Mouse (Mus musculus) urinary bladder, postnatal 25 days (tissue): Measurements from ENCODE around the gene Gm47283.
"Not testable (repeated sequence)": the region's sequence is repeated elsewhere in the genome, so short reads cannot be mapped to it uniquely, and the experiment has no call there.

ENCODE experiments used
- DNase-seq: peaks from one replicate; pipeline ENCODE4 v3.0.0; 2022; ENCODE audit warnings: low spot score

Gene Gm47283

DNA sequence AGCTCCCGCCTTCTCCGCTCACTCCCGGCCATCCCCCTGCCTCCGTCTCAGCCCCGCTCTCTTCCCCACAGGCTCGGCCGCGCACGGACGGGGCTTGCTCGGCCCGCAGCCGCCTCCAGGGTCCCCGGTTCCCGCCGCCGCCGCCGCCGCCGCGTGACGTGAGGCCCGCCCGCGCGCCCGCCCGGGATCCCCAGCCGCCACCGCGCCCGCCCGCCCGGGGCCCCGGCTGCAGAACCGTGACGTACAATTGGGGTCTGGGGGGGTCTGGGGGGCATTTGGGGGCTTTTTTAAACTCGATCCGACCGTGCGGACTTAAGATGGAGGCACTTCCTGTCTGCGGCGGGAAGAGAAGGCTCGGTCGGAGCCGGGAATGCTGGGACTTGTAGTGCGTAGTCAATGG is at the start of gene Gm47283:
TSS of gene Gm47283 (plus strand) at position 301 of the 400 bp plus-strand sequence.
- DNase-seq = not testable (repeated sequence)

- not testable (repeated sequence) for DNase-seq
These were observed 49.2 kb upstream of the Gm47283 start for GRCm38 (mm10) chrY:90735181-90735895.

DNA sequence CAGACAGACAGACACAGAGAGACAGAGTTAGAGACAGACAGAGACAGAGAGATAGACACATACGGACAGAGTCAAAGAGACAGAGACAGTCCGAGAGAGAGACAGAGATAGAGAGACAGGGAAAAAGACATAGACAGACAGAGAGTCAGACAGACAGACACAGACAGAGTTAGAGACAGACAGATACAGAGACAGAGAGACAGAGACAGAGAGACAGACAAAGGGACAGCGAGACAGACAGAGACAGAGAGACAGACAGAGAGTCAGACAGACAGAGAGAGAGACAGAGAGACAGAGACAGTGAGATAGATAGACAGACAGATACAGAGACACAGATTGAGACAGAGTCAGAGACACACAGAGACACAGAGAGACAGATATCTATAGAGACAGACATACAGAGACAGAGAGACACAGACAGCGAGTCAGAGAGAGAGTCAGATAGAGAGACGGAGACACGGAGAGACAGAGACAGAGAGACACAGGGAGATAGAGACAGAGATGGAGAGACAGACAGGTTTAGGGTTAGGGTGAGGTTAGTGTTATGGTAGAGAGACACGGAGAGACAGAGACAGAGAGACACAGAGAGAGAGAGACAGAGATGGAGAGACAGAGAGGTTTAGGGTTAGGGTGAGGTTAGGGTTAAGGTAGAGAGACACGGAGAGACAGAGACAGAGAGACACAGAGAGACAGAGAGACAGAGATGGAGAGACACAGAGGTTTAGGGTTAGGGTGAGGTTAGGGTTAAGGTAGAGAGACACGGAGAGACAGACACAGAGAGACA is 48.1 kb upstream of the Gm47283 start:
- not testable (repeated sequence) for DNase-seq

DNA sequence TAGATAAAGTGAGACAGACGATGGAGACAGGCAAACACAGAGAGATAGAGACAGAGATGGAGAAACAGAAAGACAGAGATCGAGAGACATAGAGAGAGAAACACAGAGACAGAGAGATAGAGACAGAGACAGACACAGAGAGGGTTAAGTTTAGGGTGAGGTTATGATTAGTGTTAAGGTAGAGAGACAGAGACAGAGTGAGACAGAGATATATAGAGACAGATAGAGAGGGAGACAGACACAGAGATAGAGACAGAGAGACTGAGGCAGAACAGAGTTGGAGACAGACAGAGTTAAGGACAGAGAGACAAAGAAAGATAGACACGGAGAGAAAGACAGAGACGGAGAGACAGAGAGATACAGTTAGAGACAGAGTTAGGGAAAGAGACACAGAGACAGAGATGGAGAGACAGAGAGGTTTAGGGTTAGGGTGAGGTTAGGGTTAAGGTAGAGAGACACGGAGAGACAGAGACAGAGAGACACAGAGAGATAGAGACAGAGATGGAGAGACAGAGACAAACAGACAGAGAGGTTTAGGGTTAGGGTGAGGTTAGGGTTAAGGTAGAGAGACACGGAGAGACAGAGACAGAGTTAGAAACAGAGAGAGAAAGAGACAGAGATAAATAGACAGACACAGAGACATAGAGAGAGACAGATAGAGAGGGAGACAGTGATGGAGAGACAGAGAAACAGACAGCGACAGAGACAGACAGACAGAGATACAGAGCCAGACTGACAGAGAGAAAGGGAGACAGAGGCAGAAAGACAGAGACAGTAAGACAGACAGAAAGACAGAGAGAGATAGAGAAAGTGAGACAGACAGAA is 46.7 kb upstream of the Gm47283 start:
- DNase-seq = no peak

- peak; percentile 6 for DNase-seq
These were observed 46.2 kb upstream of the Gm47283 start for GRCm38 (mm10) chrY:90738431-90738680.

- peak; percentile 66 for DNase-seq
These were observed 45.6 kb upstream of the Gm47283 start for GRCm38 (mm10) chrY:90738841-90739530.

DNA sequence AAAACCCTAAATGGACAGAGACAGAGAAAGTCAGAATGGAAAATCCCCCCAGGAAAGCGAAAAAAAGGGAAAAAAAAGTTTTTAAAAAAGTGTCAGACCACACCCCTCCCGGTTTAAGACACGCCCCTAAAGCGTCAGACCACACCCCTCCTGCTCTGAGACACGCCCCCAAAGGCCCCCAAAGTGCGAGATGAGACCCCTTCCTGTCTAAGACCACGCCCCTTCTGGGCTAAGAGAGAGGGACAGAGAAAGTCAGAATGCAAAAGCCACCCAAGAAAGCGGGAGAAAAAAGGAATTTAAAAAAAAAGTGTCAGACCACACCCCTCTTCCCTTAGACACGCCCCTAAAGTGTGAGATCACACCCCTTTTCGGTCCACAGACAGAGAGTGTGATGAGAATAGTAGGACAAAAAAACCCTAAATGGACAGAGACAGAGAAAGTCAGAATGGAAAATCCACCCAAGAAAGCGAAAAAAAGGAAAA is 45.0 kb upstream of the Gm47283 start:
- peak; percentile 58 for DNase-seq

GRCm38 (mm10) chrY:90740013-90740561 is 44.5 kb upstream of the Gm47283 start:
- peak; percentile 62 for DNase-seq

GRCm38 (mm10) chrY:90741006-90741405 is 43.5 kb upstream of the Gm47283 start:
- peak; percentile 36 for DNase-seq

DNA sequence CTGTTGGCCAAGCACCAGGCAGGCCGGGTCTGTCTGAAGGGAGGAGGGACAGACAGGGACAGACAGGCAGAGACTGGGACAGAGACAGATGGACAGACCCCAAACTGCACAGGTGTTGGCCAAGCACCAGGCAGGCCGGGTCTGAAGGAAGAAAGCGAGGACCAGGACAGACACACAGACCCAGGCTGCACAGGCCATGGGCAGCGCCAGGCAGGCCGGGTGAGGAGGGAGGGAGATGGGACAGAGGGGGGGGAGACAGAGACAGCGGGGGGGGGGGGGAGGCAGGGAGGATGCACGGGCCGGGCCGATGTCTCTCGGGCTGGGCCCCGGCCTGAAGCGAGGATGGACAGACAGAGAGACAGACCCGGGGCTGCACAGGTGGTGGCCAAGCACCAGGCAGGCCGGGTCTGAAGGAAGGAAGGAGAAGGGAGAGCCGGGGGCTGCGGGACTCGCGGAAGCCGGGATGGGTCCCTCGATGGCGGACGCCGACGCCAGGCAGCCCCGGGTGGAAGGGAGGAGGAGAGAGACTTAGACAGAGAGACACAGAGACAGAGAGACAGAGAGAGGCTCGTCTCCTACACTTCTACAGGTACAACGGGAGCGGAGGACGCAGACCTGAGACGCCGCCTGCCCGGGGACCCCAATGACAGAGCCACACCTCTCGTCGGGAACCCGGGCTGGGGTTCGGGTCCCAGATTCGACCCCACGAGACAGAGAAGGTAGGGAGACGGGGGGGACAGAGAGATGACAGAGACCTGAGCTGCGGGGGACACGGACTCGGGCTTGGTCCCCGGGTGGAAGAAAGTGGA is 42.9 kb upstream of the Gm47283 start:
- DNase-seq = peak; percentile 55

DNA sequence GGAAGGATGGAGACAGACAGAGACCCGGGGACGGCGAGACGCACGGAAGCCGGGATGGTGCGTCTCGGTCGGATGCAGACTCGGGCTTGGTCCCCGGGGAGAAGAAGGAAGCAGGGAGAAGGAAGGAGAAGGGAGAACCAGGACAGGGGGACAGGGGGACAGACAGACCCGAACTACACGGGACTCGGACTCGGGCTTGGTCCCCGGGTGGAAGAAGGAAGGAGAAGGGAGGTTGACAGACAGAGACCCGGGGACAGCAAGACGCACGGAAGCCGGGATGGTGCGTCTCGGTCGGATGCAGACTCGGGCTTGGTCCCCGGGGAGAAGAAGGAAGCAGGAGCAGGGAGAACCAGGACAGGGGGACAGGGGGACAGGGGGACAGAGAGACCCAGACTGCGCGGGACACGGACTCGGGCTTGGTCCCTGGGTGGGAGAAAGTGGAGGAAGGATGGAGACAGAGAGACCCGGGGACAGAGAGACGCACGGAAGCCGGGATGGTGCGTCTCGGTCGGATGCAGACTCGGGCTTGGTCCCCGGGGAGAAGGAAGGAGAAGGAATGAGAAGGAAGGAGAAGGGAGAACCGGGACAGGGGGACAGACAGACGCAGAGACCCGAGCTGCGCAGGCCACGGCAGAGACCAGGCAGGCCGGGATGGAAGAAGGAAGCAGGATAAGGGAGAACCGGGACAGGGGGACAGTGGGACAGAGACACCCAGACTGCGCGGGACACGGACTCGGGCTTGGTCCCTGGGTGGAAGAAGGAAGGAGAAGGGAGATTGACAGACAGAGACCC is 42.1 kb upstream of the Gm47283 start:
- peak; percentile 16 for DNase-seq

DNA sequence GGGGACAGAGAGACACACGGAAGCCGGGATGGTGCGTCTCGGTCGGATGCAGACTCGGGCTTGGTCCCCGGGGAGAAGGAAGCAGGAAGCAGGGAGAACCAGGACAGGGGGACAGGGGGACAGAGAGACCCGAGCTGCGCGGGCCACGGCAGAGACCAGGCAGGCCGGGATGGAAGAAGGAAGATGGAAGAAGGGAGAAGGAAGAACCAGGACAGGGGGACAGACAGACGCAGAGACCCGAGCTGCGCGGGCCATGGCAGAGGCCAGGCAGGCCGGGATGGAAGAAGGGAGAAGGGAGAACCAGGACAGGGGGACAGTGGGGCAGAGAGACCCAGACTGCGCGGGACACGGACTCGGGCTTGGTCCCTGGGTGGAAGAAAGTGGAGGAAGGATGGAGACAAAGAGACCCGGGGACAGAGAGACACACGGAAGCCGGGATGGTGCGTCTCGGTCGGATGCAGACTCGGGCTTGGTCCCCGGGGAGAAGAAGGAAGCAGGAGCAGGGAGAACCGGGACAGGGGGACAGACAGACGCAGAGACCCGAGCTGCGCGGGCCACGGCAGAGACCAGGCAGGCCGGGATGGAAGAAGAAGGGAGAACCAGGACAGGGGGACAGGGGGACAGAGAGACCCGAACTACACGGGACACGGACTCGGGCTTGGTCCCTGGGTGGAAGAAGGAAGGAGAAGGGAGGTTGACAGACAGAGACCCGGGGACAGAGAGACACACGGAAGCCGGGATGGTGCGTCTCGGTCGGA is 41.3 kb upstream of the Gm47283 start:
- peak; percentile 23 for DNase-seq

DNA sequence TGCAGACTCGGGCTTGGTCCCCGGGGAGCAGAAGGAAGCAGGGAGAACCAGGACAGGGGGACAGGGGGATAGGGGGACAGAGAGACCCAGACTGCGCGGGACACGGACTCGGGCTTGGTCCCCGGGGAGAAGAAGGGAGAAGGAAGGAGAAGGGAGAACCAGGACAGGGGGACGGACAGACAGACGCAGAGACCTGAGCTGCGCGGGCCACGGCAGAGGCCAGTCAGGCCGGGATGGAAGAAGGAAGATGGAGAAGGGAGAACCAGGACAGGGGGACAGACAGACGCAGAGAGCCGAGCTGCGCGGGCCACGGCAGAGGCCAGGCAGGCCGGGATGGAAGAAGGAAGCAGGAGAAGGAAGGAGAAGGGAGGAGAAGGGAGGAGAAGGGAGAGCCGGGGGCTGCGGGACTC is 40.7 kb upstream of the Gm47283 start:
- peak; percentile 13 for DNase-seq

- DNase-seq = peak; percentile 99
These were observed 40.1 kb upstream of the Gm47283 start for GRCm38 (mm10) chrY:90744381-90744981.

GRCm38 (mm10) chrY:90745256-90745655 is 39.3 kb upstream of the Gm47283 start:
- DNase-seq = not testable (repeated sequence)

DNA sequence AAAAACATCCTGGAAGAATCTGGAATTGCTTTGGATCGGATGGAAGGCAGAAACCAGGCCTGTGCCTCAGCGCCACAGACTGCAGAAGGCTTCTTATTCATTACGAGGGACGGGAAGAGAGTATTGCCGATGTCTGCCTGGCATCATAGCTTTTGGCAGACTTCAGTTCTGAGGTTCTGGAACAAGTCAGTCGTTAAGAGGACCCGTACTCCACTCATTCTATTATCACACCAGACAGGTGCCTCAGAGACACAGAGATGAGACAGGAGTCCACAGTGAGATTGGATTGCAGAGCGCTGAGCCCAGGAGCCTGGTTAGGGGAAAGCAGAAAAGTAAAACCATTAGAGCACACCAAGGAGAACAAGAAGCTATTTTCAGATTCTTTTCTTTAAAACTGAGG is 29.8 kb upstream of the Gm47283 start, which contains the start of gene Gm21860:
TSS of gene Gm21860 (minus strand) at position 101 of the 400 bp plus-strand sequence.
- DNase-seq = not testable (repeated sequence)

- DNase-seq = not testable (repeated sequence)
These were observed 54.5 kb downstream of the Gm47283 start, which contains the start of gene Gm21748 for GRCm38 (mm10) chrY:90839077-90839476. Gm21748 (minus strand) TSS chrY:90839177.
